Mouse (Mus musculus) T-helper 2 cell (primary cell): ENCODE data around the gene Myo1d.

ENCODE experiments used
- in situ Hi-C: fragments of 300-600 bp; cut with MboI, MseI; formaldehyde crosslinking; loops from one replicate; pipeline ENCODE4 v1.15.1; 2025; ENCODE audit warnings: high pct_unique_total_duplicates

Myo1d gene

GRCm38 (mm10) chr11:80506483-80506882, 273.3 kb downstream of the Myo1d start:
- in situ Hi-C loops = loop anchor here (10.0 kb wide), 1 partner anchor 278 kb away; the partner anchor contains the start of gene Myo1d

GRCm38 (mm10) chr11:80505581-80505980, 274.2 kb downstream of the Myo1d start:
- in situ Hi-C loops = loop anchor here (10.0 kb wide), 1 partner anchor 279 kb away; the partner anchor contains the start of gene Myo1d

DNA sequence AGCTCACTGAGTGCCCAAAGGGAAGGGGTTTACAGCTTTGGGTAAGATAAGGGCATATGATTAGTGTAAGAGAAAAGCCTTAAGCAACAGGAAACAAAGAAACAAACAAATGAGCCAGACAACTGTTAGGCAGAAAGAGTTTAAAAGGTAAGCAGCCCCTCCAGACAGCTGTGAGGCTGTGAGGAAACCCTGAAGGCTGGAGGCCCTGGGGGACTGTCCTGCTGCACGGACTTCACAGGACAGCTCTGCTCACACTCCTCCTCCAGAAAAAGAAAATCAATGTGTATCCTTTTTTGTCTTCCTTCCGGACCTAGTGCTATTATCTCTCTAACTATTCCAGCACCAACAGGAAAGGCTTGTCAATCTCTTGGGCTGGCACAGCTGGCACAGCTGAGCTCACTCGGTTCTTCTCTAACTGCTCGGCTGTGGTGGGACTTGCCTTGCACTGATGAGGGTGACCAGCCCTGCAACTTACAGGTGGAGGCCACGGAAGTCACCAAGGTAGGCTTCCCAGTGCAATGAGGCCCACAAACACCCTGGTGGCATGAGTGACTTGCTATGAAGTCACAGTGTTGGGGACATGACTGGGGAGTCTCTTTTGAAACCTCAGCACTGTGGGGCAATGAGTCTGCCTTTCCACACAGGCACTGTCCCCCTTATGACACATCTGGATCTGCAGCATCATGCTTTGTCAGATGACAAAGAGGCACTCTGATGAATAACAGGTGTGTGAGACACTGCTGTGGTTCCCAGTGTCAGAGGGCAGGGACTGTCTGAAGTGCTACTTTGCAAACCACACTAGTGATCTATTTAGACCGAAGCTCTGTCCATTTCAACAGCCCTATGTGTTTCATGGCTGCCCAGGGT, 275.1 kb downstream of the Myo1d start:
- in situ Hi-C loops = loop anchor here (10.0 kb wide), 1 partner anchor 280 kb away; the partner anchor contains the start of gene Myo1d

DNA sequence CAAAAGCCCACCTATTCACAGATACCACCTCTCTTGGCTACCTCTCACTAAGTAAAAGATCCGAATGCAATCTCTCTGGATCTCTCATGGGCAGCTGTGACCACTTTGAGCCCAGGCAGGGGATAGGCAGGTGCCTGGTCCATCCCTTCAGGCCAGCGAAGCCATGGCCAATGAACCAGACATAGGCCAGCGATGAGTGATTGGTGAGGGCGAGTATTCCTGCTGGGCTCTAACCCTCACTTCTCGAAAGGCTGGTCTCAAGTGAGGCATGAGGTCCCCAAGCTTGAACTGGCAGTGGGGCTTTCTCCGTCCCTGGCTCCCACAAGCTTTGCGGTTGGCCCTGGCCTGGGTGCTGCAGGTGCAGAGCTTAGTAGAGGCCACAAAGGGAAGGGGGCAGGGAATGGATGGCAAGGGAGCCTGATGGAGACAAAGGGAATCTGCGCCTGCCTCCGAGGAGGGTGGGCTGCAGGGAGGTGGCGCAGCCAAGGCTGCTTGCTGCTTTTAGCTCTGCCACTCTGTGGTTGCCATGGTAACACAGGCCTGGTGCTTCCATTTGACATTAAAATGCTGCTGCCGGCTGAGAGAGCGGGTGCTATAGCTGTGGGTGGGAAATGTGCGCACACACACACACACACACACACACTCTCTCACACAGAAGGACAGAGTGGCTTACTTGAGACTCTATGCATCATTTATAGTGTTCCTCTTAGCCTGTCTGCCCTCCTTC, 275.9 kb downstream of the Myo1d start:
- in situ Hi-C loops = loop anchor here (10.0 kb wide), 1 partner anchor 281 kb away; the partner anchor contains the start of gene Myo1d

- in situ Hi-C loops = loop anchor here (10.0 kb wide), 1 partner anchor 282 kb away; the partner anchor contains the start of gene Myo1d
These were observed 276.5 kb downstream of the Myo1d start for GRCm38 (mm10) chr11:80503281-80503680.

GRCm38 (mm10) chr11:80499550-80499952, 280.3 kb downstream of the Myo1d start:
- in situ Hi-C loops = no loop called here

GRCm38 (mm10) chr11:80498328-80499070, 281.3 kb downstream of the Myo1d start:
- in situ Hi-C loops = no loop called here

DNA sequence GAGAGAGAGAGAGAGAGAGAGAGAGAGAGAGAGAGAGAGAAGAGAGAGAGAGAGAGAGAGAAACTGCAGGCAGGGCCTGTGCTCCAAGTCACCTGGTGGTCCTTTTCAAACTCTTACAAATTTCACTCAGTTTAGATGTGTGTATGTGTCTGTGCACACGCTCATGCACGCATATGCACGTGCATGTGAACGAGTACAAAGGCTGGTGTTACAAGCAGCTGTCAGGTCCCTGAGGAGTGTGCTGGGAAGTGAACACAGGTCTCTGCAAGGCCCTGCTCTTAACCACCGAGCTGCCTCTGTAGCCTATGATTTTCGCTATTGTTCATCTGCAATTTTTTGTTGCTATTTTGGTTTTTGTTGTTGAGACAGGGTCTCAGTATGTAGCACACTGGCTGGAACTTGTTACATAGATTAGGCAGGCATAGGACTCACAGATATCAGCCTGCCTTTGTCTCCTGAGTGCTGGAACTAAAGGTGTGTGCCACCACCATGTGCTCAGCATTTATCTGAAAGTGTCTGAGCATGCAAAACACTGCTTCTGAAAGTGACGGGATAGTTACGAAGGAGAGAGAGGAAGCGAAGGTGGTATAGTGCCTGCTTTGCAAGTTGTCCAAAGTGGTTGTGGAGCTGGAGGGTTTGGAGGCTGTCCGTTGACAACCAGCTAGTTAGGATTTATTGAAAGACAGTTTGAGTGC, 282.5 kb downstream of the Myo1d start:
- in situ Hi-C loops = no loop called here

DNA sequence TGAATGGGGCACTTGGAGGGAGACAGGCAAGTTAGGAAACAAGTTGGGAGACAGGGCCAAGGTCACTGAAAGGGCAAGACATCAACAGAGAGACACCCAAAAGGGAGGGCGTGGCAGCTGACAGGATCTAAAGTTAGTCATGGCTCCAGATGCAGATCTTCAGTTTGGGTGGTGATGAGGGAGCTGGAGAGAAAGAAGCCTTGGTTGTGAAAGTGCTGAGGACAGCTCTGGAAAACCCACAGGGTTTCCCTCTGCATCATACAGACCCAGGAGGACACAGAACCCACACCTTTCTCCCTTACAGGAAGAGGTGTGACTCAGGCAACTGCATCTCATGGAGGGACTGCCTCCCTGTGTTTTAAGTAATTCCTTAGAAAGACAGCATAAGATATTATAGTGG, 283.2 kb downstream of the Myo1d start:
- in situ Hi-C loops = no loop called here

DNA sequence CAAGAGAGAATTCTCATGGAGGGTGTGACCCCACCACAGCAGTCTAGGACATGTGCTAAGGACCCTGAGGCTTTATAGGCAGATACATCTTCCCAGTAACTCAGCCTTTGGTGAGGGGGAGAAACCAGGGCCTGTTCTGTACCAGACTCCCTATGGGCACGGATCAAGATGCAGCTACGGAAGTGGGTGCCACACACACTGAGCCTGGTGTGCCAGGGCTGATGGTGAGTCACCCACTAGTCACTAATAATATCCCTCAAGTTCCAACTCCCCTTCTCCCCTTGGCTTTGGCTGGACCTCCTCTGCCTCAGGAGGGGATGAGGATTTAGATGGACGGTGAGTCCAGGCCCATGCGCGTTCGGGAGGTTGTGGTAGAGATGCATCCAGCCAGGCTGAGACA, 283.9 kb downstream of the Myo1d start:
- in situ Hi-C loops = no loop called here

GRCm38 (mm10) chr11:80494852-80495251, 285.0 kb downstream of the Myo1d start:
- in situ Hi-C loops = no loop called here

DNA sequence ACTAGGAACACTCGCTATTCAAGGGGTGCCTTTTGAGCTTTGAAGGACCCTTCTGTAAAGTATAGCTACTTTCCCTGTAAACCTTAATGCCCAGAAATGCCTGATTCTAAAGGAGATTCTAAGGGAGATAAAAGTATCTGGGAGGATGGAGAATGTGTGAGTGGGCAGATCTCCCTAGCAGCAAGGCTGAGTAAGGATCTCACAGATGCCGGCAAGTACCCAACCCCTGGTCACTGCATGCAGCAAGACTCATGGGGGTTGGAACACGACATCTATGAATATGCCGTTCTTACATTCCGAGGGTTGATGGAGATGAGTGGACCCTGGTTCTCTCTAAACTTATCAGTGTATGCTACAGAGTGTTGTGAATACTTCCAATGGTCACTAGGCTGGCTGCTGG, 286.6 kb downstream of the Myo1d start:
- in situ Hi-C loops = no loop called here

- in situ Hi-C loops = no loop called here
These were observed 289.0 kb downstream of the Myo1d start for GRCm38 (mm10) chr11:80490831-80491230.

DNA sequence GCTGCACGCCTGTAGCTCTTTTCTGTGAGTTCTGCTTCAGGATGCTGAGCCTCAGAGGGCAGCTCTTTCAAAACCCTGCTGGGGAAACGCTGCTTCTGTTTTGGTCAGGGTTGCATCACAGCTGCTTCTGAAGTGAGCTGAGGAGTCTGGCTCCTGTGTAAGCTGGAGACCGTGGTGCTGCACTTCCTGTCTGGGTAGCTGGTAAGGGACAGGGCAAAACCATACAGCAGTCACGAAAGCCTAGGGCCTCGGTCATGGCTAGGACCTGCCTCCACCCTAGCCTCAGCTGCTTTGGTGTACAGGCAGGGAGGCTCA, 290.0 kb downstream of the Myo1d start:
- in situ Hi-C loops = no loop called here

DNA sequence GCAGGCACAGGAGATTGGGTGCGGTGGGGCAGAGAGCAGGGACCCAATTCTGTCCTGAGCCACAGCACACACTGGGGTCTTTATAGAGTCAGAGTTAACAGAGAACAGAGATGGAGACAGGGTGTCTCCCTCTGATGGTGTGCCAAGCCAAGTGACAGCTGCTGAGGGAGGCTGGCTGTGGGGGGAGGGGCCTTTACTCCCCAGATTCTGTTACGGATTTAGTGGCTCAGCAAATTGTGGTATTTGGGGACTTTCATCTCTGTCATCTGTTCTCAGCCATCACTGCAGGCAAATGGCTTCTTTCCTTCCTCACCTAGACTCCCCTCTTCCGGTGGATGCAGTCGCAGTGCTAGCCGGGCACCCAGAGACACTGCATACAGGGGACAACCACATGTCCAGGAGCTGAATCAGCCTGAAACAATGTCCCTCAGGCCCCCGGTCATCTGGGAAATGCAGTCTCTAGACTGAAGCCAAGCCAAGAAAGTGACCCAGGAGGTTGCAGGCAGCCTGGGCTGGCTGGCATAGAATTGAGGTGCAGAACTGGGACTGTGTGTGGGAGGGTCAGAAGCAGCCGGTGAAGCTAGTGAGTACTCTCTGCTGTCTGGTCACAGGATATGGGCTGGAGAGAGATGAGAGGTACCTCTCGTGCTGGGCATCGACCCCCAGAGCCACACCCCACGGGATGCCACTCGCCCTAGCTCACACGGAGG, 290.5 kb downstream of the Myo1d start:
- in situ Hi-C loops = no loop called here

- in situ Hi-C loops = no loop called here
These were observed 291.8 kb downstream of the Myo1d start for GRCm38 (mm10) chr11:80487904-80488587.

DNA sequence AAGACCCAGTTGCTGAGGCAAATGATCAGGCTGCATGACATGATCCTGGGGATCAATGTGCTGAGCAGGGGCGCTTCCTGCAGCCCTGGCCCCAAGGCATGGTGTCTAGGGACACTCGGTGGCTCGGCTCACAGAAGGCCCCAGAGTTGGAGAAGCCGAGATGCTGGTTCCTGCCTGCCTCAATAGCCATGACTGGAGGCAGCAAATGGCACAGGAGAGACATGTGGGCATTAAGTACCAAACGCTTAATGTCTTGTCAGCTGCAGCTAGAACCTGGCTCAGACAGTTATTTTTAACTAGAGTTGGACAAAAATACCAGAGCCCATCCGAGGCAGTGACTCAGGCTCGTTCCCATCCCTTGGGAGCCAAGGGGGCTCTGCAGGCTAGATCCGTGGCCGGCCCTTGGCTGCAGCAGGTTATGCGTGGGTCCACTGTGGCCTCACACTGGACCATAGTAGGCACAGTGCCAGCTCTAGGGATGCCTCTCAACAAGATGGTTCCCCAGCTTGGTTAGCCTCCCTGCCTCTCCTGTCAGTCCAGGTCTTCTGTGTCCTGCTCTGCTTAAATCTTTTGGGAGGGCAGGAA, 294.1 kb downstream of the Myo1d start:
- in situ Hi-C loops = no loop called here

GRCm38 (mm10) chr11:80485120-80485551, 294.7 kb downstream of the Myo1d start:
- in situ Hi-C loops = no loop called here

DNA sequence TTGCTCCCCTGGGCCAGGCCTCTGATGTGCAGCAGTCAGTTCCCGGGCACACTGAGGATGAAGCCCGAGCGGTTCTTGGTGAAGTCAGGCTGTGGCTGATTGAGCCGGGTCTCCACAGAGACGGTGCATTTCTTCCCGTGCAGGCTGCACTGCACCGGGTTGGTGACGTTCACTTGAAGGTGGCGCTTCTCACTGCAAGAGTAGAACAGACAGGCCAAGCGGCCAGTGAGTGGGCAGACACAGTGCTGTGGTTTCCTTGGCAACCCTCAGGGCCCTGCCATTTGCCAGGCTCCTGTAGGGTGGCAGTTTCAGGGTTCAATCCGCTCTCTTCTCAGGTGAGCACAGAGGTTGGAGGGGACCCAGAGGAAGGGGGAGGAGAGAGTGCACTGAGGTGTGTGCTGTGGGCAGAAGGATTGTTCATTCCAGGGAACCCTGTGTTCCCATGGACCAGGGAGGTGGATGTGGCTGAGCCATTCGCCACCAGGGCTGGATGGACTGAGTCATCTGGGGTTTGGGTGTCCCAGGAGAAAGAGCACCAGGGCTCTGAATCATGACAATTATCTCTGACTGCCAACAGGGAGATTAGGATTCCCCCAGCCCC, 295.5 kb downstream of the Myo1d start:
- in situ Hi-C loops = no loop called here
